Mouse (Mus musculus) olfactory bulb, adult 2 months (tissue): Measurements from ENCODE around the gene Tigd4.

Experiments
- CTCF ChIP-seq: fragments of 200-500 bp; IDR thresholded peaks from 2 replicates; pipeline ENCODE4 v1.5.1; 2012; ENCODE audit warnings: low read depth, mild to moderate bottlenecking, low read length, moderate library complexity; ENCODE audit not compliant: insufficient read depth
- POLR2A ChIP-seq: fragments of 200-500 bp; IDR thresholded peaks from 2 replicates; pipeline ENCODE4 v1.6.1; 2012; ENCODE audit warnings: mild to moderate bottlenecking, low read depth, low read length, moderate library complexity; ENCODE audit not compliant: insufficient read depth

GRCm38 (mm10) chr3:84563415-84563814 is 30.0 kb upstream of the Tigd4 start:
- TF ChIP-seq CTCF: no peak
- no peak for TF ChIP-seq POLR2A
